Mouse (Mus musculus) kidney, adult 2 months (tissue): ENCODE measurements at regions not wholly inside any gene's neighbourhood (a gene's known extent, or its start where the extent isn't known, plus 50 kb on each side); places are given as distances from the start of the nearest gene placed in this dataset.

Experiments used
- CTCF ChIP-seq: fragments of 200-500 bp; conservative IDR thresholded peaks from 2 replicates; pipeline ENCODE4 v1.5.1; 2011; ENCODE audit warnings: low read depth, mild to moderate bottlenecking, control low read depth, low read length, moderate library complexity, mixed read lengths; ENCODE audit not compliant: insufficient read depth, insufficient read length
- POLR2A ChIP-seq: fragments of 200-500 bp; IDR thresholded peaks from one replicate; pipeline ENCODE4 v1.6.1; 2011; ENCODE audit warnings: low read depth, low read length, control low read depth

- TF ChIP-seq POLR2A: no peak
- TF ChIP-seq CTCF: no peak
These were observed 1016.5 kb downstream of the Mat2b start for GRCm38 (mm10) chr11:39678521-39678920.
